Mouse (Mus musculus): ENCODE data around the gene Frmd4a.

GRCm38 (mm10) chr2:4628920-4629319 lies 611.4 kb downstream of the Frmd4a start:
- TF ChIP-seq CTCF (IDR thresholded peaks at IDR 0.05; ENCODE audit: control insufficient read depth, insufficient read depth, low read length) (no peak), POLR2A (IDR thresholded peaks at IDR 0.05; ENCODE audit: borderline replicate concordance, control insufficient read depth, low read depth, low read length) (no peak)

Measured in bone marrow, adult 2 months (tissue).